18 mouse cellular contexts compared by ENCODE assay signal in the genomic region with DNA sequence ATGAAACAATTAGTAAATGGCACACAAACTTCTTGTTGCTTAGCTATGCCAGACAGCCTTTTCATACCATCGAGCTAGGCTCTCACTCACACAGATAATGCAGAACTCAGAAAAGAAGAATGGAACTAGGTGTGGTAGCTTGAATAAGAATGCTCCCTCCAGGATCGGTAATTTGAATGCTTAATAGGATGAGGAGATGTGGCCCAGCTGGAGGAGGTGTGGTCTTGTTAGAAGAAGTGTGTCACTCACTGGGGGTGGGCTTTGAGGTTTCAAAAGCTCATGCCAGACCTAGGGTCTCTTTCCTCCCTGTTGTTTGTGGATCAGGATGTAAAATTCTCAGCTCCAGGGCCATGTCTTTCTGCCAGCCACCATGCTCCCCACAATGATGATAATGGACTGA.
"Had no signal": no experiment of that assay in that cellular context is flagged by ENCODE, and none has a peak within 500 bp of the region (broad histone marks: within the 10 kb centered on the region; RNA-seq: fewer than 3 reads in every experiment).

No protein-coding gene starts in this region.

- DNase-seq: lung, adult 18-20 months; lung, embryonic 14.5 days; lung, postnatal 10 days; lung, postnatal 4 days; retina, postnatal 1 day; right cerebral cortex, adult 18-20 months; right cerebral cortex, postnatal 25 days; right cerebral cortex, postnatal 4 days; spleen, adult 18-20 months; thymus, adult 18-20 months; thymus, postnatal 14 days; thymus, postnatal 4 days had no signal

- ATAC-seq: midbrain, embryonic 15.5 days had no signal

- H3K9ac ChIP-seq: lung, embryonic 14.5 days; midbrain, embryonic 12.5 days; midbrain, embryonic 15.5 days; neural tube, embryonic 13.5 days; neural tube, embryonic 15.5 days had no signal

- H3K27me3 ChIP-seq: midbrain, embryonic 15.5 days; neural tube, embryonic 13.5 days; neural tube, embryonic 15.5 days had no signal

- H3K36me3 ChIP-seq: midbrain, embryonic 12.5 days; midbrain, embryonic 15.5 days; neural tube, embryonic 13.5 days; neural tube, embryonic 15.5 days had no signal

- H3K27ac ChIP-seq: midbrain, embryonic 10.5 days; midbrain, embryonic 12.5 days; midbrain, embryonic 15.5 days; neural tube, embryonic 13.5 days; neural tube, embryonic 15.5 days had no signal

- H3K4me1 ChIP-seq: midbrain, embryonic 12.5 days; midbrain, embryonic 15.5 days; neural tube, embryonic 13.5 days; neural tube, embryonic 15.5 days had no signal

- H3K4me3 ChIP-seq: midbrain, embryonic 10.5 days; midbrain, embryonic 12.5 days; midbrain, embryonic 15.5 days; myocyte; neural tube, embryonic 13.5 days; neural tube, embryonic 15.5 days had no signal

- H3K4me2 ChIP-seq: lung, embryonic 14.5 days; midbrain, embryonic 12.5 days; midbrain, embryonic 15.5 days; neural tube, embryonic 13.5 days; neural tube, embryonic 15.5 days had no signal
